Mouse (Mus musculus) adrenal gland, postnatal 4 days (tissue): ENCODE results near the gene Lin7b. TPM values are rescaled to one million over a fixed set of nuclear protein-coding genes. Genes with fewer than 3 reads are reported as not detected.

ENCODE experiments used
- DNase-seq, 2 experiments: peaks; one replicate each; pipeline ENCODE4 v3.0.0; 2021 to 2022; ENCODE audit warnings: low spot score in 2 of 2, mixed read lengths in 2 of 2
- long read RNA-seq, 2 experiments: library from polyadenylated mRNA; stranded (forward); transcript quantifications; one replicate each; pipeline ENCODE4 v2.0.0; 2021
- total RNA-seq, 2 experiments: library from RNA; stranded (reverse); gene quantifications; 2 replicates each; pipeline ENCODE4 v1.2.3; 2021

Lin7b gene
- 1 to 10 TPM; 4.8 to 4.9 TPM for total RNA-seq
- long read RNA-seq, experiment 1, partial matches to known transcripts = 0 of 1 reads
- long read RNA-seq, experiment 1, other reads (novel, unspliced or antisense) = 1 of 1 reads
- long read RNA-seq, experiment 2, partial matches to known transcripts = 0 of 3 reads
- long read RNA-seq, experiment 2, other reads (novel, unspliced or antisense) = 2 of 3 reads

GRCm38 (mm10) chr7:45370475-45371311 is at the start of gene Lin7b:
Lin7b (minus strand) TSS chr7:45370583.
- peak; percentile 67 to 83 for DNase-seq

- DNase-seq = no peak
Observed at GRCm38 (mm10) chr7:45417962-45418492, 47.6 kb upstream of the Lin7b start.

- no peak for DNase-seq
Observed at GRCm38 (mm10) chr7:45415636-45416035, 45.3 kb upstream of the Lin7b start.

- DNase-seq = no peak
Observed at GRCm38 (mm10) chr7:45414740-45415224, 44.4 kb upstream of the Lin7b start.

- no peak for DNase-seq
Observed at GRCm38 (mm10) chr7:45413864-45414739, 43.7 kb upstream of the Lin7b start.

- DNase-seq = no peak
Observed at GRCm38 (mm10) chr7:45413113-45413863, 42.9 kb upstream of the Lin7b start, which contains the start of gene Ntf5. Ntf5 (plus strand) TSS chr7:45413695.

- no peak for DNase-seq
Observed at GRCm38 (mm10) chr7:45412421-45412820, 42.0 kb upstream of the Lin7b start.

- no peak for DNase-seq
Observed at GRCm38 (mm10) chr7:45409497-45410163, 39.2 kb upstream of the Lin7b start.

- DNase-seq = no peak
Observed at GRCm38 (mm10) chr7:45408949-45409348, 38.6 kb upstream of the Lin7b start.

- no peak for DNase-seq
Observed at GRCm38 (mm10) chr7:45408351-45408750, 38.0 kb upstream of the Lin7b start.

GRCm38 (mm10) chr7:45407836-45408235 is 37.5 kb upstream of the Lin7b start:
- no peak for DNase-seq

GRCm38 (mm10) chr7:45406157-45407156 is 36.1 kb upstream of the Lin7b start:
- DNase-seq = no peak

GRCm38 (mm10) chr7:45405091-45406075 is 35.0 kb upstream of the Lin7b start, which contains the start of gene Kcna7:
Kcna7 (plus strand) TSS chr7:45405653.
- DNase-seq = peak; percentile 47 to 50

- DNase-seq = no peak
Observed at GRCm38 (mm10) chr7:45403532-45404261, 33.3 kb upstream of the Lin7b start.

GRCm38 (mm10) chr7:45401521-45402085 is 31.2 kb upstream of the Lin7b start:
- no peak for DNase-seq

- DNase-seq = no peak
Observed at GRCm38 (mm10) chr7:45396787-45397186, 26.4 kb upstream of the Lin7b start.
